Mouse (Mus musculus): ENCODE data around the gene Gm10134. TPM values are rescaled to one million over a fixed set of nuclear protein-coding genes. Genes with fewer than 3 reads are reported as not detected.
"Not testable (repeated sequence)": the region's sequence is repeated elsewhere in the genome, so short reads cannot be mapped to it uniquely, and the experiment has no call there.

Gene Gm10134
- polyA plus RNA-seq, 1 experiment: not detected

GRCm38 (mm10) chr2:28470591-28470990 lies 35.3 kb upstream of the Gm10134 start:
- H3K4me3 ChIP-seq (replicated peaks; ENCODE audit: control insufficient read depth, low read depth, low read length): no peak overlapping the region
- no peaks in the 10 kb centered on the region; the same call in 1 of the 2 replicates for H3K4me1 ChIP-seq (ENCODE audit: control insufficient read depth, insufficient read depth, low read length)
- 80% methylated on average over 2 of the region's 2 CpGs for WGBS
- TF ChIP-seq CTCF (IDR thresholded peaks at IDR 0.05; ENCODE audit: control insufficient read depth, insufficient read depth, low read length) (no peak), POLR2A (IDR thresholded peaks at IDR 0.05; ENCODE audit: borderline replicate concordance, control insufficient read depth, low read depth, low read length) (no peak)
- no peak overlapping the region for H3K27ac ChIP-seq (ENCODE audit: control insufficient read depth, insufficient read depth, low read depth, low read length, poor library complexity)

- not testable (repeated sequence) for H3K4me1 ChIP-seq (ENCODE audit: control insufficient read depth, insufficient read depth, low read length); H3K27ac ChIP-seq (ENCODE audit: control insufficient read depth, insufficient read depth, low read depth, low read length, poor library complexity); H3K4me3 ChIP-seq (replicated peaks; ENCODE audit: control insufficient read depth, low read depth, low read length)
- 90% methylated on average over 8 of the region's 8 CpGs for WGBS
Observed at GRCm38 (mm10) chr2:28472011-28472410, 33.9 kb upstream of the Gm10134 start.

DNA sequence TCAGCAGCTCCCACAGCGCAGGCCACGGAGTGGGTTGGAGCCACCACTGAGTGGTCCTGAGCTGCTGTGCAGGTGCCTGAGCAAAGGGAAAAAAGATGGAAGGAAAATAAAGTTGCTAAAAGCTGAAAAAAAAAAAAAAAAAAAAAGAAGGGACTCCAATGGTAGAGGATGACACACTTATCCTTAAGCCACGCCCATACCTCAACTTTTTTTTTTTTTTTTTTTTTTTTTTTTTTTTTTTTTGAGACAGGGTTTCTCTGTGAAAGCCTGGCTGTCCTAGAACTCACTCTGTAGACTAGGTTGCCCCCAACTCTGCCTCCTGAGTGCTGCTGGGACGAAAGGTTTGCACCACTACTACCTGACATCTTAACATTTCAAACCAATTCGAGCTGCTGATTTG lies 27.9 kb upstream of the Gm10134 start:
- not testable (repeated sequence) for H3K27ac ChIP-seq (ENCODE audit: control insufficient read depth, insufficient read depth, low read depth, low read length, poor library complexity); H3K4me3 ChIP-seq (replicated peaks; ENCODE audit: control insufficient read depth, low read depth, low read length); H3K4me1 ChIP-seq (ENCODE audit: control insufficient read depth, insufficient read depth, low read length)
- 80% methylated on average over 5 of the region's 5 CpGs for WGBS

- Histone ChIP-seq H3K27ac (ENCODE audit: control insufficient read depth, insufficient read depth, low read depth, low read length, poor library complexity) (no peak overlapping the region), H3K4me1 (ENCODE audit: control insufficient read depth, insufficient read depth, low read length) (no peaks in the 10 kb centered on the region), H3K4me3 (replicated peaks; ENCODE audit: control insufficient read depth, low read depth, low read length) (no peak overlapping the region)
- WGBS: 75% methylated on average over 20 of the region's 20 CpGs
- TF ChIP-seq POLR2A (IDR thresholded peaks at IDR 0.05; ENCODE audit: borderline replicate concordance, control insufficient read depth, low read depth, low read length) (no peak), CTCF (IDR thresholded peaks at IDR 0.05; ENCODE audit: control insufficient read depth, insufficient read depth, low read length) (no peak)
Observed at GRCm38 (mm10) chr2:28479208-28480204, 26.4 kb upstream of the Gm10134 start.

DNA sequence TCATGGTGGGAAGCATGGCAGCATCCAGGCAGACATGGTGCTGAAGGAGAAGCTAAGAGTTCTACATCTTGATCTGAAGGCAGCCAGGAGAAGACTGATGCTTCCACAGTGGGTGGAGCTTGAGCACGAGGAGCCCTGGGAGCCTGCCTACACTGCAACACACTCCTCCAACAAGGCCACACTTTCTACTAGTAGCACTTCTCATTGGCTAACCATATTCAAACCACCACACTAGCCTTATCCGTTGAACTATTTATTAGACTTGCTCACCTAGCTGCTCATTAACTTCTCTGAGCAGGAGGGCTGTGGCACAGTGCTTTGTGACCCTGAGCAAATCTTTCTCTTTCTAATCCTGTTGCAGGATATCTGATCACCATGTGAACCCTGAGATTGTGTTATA lies 22.0 kb upstream of the Gm10134 start:
- no peaks in the 10 kb centered on the region for H3K4me1 ChIP-seq (ENCODE audit: control insufficient read depth, insufficient read depth, low read length)
- WGBS: 70% methylated on average over 2 of the region's 2 CpGs
- no peak overlapping the region for H3K4me3 ChIP-seq (replicated peaks; ENCODE audit: control insufficient read depth, low read depth, low read length)
- H3K27ac ChIP-seq (ENCODE audit: control insufficient read depth, insufficient read depth, low read depth, low read length, poor library complexity): no peak overlapping the region
- TF ChIP-seq CTCF (IDR thresholded peaks at IDR 0.05; ENCODE audit: control insufficient read depth, insufficient read depth, low read length) (no peak), POLR2A (IDR thresholded peaks at IDR 0.05; ENCODE audit: borderline replicate concordance, control insufficient read depth, low read depth, low read length) (no peak)

GRCm38 (mm10) chr2:28494521-28494920 lies 11.4 kb upstream of the Gm10134 start:
- TF ChIP-seq POLR2A (IDR thresholded peaks at IDR 0.05; ENCODE audit: borderline replicate concordance, control insufficient read depth, low read depth, low read length) (no peak), CTCF (IDR thresholded peaks at IDR 0.05; ENCODE audit: control insufficient read depth, insufficient read depth, low read length) (no peak)
- Histone ChIP-seq H3K4me3 (replicated peaks; ENCODE audit: control insufficient read depth, low read depth, low read length) (no peak overlapping the region), H3K27ac (ENCODE audit: control insufficient read depth, insufficient read depth, low read depth, low read length, poor library complexity) (no peak overlapping the region), H3K4me1 (ENCODE audit: control insufficient read depth, insufficient read depth, low read length) (no peaks in the 10 kb centered on the region)
- 79% methylated on average over 2 of the region's 2 CpGs for WGBS

DNA sequence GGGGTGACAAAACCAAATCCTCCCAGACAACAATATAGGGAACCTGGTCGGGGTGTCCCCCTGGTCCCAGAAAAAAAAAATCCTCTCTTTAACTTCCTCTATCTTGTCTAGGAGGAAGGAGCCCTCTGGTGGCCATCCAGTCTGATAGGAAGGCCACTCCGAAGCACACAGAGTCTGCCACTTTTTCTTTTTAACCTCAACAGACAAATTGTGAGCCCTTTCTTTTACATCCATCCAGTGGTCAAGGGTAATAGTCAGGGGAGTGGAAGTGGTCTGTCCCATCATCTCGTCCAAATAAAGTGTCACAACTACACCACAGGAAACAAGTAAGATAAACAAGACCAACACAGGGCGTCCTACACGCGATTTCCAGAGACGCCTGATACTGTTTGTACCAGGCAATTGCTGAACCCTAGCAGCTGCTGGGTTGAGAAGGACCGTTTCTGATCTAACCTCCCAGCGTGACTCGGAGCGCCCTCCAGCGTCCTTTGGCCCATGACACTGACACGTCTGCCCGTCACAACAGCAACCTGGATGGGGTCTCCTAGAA lies 10.6 kb upstream of the Gm10134 start:
- TF ChIP-seq CTCF (IDR thresholded peaks at IDR 0.05; ENCODE audit: control insufficient read depth, insufficient read depth, low read length) (peak; percentile 33), POLR2A (IDR thresholded peaks at IDR 0.05; ENCODE audit: borderline replicate concordance, control insufficient read depth, low read depth, low read length) (no peak)
- H3K4me1 ChIP-seq (ENCODE audit: control insufficient read depth, insufficient read depth, low read length): no peaks in the 10 kb centered on the region
- H3K4me3 ChIP-seq (replicated peaks; ENCODE audit: control insufficient read depth, low read depth, low read length): no peak overlapping the region
- no peak overlapping the region for H3K27ac ChIP-seq (ENCODE audit: control insufficient read depth, insufficient read depth, low read depth, low read length, poor library complexity)
- 54% methylated on average over 14 of the region's 14 CpGs for WGBS

DNA sequence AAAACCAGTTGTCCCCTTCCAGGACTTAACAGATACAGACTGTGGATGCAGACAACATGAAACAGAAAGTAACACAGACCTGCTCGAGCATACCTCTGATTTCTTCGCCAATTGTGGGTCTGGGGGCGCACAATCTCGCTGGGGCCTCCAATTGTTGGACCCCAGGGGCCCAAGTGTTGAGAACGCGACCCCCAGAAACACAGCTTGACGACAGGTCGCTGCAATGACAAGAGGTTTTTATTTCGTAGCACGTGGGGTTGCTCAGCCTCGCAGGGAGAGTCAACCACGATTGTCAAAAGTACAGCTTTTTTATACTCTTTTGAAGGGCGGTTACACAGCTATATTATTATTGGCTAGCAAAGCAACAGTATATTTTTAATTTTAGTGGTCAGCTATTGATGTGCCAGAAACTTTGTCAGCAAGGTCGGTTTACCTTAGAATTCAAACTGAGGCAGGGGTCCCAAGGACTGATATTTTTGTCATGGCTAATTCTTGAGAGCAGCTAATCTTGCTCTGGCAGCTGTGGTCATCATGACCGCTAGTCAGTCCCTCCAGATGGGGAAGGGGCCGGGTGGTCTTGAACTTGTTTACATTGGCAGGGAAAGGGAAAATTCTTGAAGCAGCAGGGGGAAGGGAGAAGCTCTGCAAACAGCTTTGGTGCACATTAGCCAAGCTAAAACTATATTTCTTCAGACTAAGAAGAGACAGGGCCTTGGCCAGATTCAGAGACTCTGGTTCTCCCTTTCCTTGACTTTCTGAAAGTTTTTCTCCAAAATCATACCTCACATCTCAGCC lies 9.9 kb upstream of the Gm10134 start:
- TF ChIP-seq CTCF (IDR thresholded peaks at IDR 0.05; ENCODE audit: control insufficient read depth, insufficient read depth, low read length): no peak
- TF ChIP-seq POLR2A (IDR thresholded peaks at IDR 0.05; ENCODE audit: borderline replicate concordance, control insufficient read depth, low read depth, low read length): no peak
- H3K27ac ChIP-seq (ENCODE audit: control insufficient read depth, insufficient read depth, low read depth, low read length, poor library complexity): no peak overlapping the region
- 76% methylated on average over 16 of the region's 16 CpGs for WGBS
- no peaks in the 10 kb centered on the region for H3K4me1 ChIP-seq (ENCODE audit: control insufficient read depth, insufficient read depth, low read length)
- H3K4me3 ChIP-seq (replicated peaks; ENCODE audit: control insufficient read depth, low read depth, low read length): no peak overlapping the region

All from bone marrow, adult 2 months (tissue).